Mouse (Mus musculus) intestine, embryonic 15.5 days (tissue): Measurements from ENCODE around the gene Irs2. TPM values are rescaled to one million over a fixed set of nuclear protein-coding genes. Genes with fewer than 3 reads are reported as not detected.

Experiments
- ATAC-seq: fragments of 200-750 bp; cut with Nextera tagmentation; 2 replicates; pipeline ENCODE4 v1.8.0; 2017; ENCODE audit warnings: moderate TSS enrichment, moderate library complexity
- H3K27ac ChIP-seq: fragments of 300-500 bp; sonication (generic); 2 replicates; pipeline ENCODE4 v1.5.1; 2015; ENCODE audit warnings: mild to moderate bottlenecking, inconsistent platforms
- H3K27me3 ChIP-seq: fragments of 300-500 bp; sonication (generic); replicated peaks from 2 replicates; pipeline ENCODE4 v1.6.1; 2015; ENCODE audit warnings: inconsistent platforms
- H3K36me3 ChIP-seq: fragments of 300-500 bp; sonication (generic); 2 replicates; pipeline ENCODE4 v1.6.1; 2015; ENCODE audit warnings: inconsistent platforms
- H3K4me1 ChIP-seq: fragments of 300-500 bp; sonication (generic); replicated peaks from 2 replicates; pipeline ENCODE4 v1.6.1; 2015; ENCODE audit warnings: inconsistent platforms
- H3K4me2 ChIP-seq: fragments of 300-500 bp; sonication (generic); replicated peaks from 2 replicates; pipeline ENCODE4 v1.6.1; 2015; ENCODE audit warnings: mild to moderate bottlenecking, inconsistent platforms
- H3K4me3 ChIP-seq: fragments of 300-500 bp; sonication (generic); replicated peaks from 2 replicates; pipeline ENCODE4 v1.5.1; 2015; ENCODE audit warnings: inconsistent platforms
- H3K9ac ChIP-seq: fragments of 300-500 bp; sonication (generic); 2 replicates; pipeline ENCODE4 v1.6.1; 2015; ENCODE audit warnings: inconsistent platforms
- H3K9me3 ChIP-seq: fragments of 300-500 bp; sonication (generic); 2 replicates; pipeline ENCODE4 v1.6.1; 2016; ENCODE audit warnings: inconsistent platforms
- WGBS: fragments of 180-500 bp; shearing (Covaris S2); methylation state at CpG from one replicate; pipeline ENCODE4 v1.1.7; 2015; 5-methylcytosine and 5-hydroxymethylcytosine counted together
- polyA plus RNA-seq: library from polyadenylated mRNA; unstranded; fragments of >200 nt; fragmentation: Nextera tagmentation; extraction: Ambion mirVana; gene quantifications from 2 replicates; pipeline ENCODE4 v1.2.1, GENCODE M21; 2015

Gene Irs2
- polyA plus RNA-seq, 1 experiment from 2014 or later, result 6.1 TPM

GRCm38 (mm10) chr8:10961989-10962388 is 46.3 kb downstream of the Irs2 start:
- peaks cover 52% of the 10 kb centered on the region for H3K4me1 ChIP-seq
- peak; percentile 76 for ATAC-seq
- H3K27ac ChIP-seq, result peak overlapping the region; percentile 91
- H3K27me3 ChIP-seq, result no peaks in the 10 kb centered on the region
- no peaks in the 10 kb centered on the region for H3K9me3 ChIP-seq
- peak overlapping the region; percentile 44 for H3K4me2 ChIP-seq
- H3K9ac ChIP-seq, result no peak overlapping the region
- H3K36me3 ChIP-seq, result no peaks in the 10 kb centered on the region
- no peak overlapping the region for H3K4me3 ChIP-seq
- WGBS, result 8% methylated on average over 8 of the region's 8 CpGs

DNA sequence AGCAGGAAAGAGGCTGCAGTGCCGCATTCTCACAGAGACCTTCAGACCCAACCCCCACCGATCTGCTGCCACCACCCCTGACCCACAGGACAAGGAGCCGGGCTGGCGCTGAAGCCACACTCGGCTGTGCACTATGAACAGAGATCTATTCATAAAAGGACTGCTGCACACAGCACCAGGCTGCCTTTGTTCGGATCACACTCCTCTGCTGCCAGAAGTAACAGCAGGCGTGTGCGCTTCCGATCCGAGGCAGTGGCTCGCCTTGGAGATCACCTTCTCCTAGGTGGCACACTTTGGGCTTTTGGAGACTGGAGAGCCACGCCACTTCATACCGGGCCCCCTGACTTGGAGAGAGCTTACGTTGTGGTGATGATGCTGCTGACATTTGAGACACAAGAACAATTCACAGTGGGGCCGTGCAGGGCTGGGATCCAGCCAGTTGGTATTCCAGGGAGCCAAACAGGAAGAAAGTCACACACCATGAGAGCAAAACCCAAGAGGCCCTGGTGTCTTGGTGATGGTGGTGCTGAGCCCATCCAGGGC is 47.9 kb downstream of the Irs2 start:
- 33% methylated on average over 15 of the region's 15 CpGs for WGBS
- ATAC-seq, result peak; percentile 21; the same call in 1 of the 2 replicates
- peak overlapping the region; percentile 91; the same call in 1 of the 2 replicates for H3K27ac ChIP-seq
- H3K27me3 ChIP-seq, result no peaks in the 10 kb centered on the region
- no peaks in the 10 kb centered on the region for H3K36me3 ChIP-seq
- H3K9me3 ChIP-seq, result no peaks in the 10 kb centered on the region
- no peak overlapping the region for H3K4me2 ChIP-seq
- peaks cover 43% of the 10 kb centered on the region for H3K4me1 ChIP-seq
- H3K9ac ChIP-seq, result no peak overlapping the region
- no peak overlapping the region for H3K4me3 ChIP-seq

DNA sequence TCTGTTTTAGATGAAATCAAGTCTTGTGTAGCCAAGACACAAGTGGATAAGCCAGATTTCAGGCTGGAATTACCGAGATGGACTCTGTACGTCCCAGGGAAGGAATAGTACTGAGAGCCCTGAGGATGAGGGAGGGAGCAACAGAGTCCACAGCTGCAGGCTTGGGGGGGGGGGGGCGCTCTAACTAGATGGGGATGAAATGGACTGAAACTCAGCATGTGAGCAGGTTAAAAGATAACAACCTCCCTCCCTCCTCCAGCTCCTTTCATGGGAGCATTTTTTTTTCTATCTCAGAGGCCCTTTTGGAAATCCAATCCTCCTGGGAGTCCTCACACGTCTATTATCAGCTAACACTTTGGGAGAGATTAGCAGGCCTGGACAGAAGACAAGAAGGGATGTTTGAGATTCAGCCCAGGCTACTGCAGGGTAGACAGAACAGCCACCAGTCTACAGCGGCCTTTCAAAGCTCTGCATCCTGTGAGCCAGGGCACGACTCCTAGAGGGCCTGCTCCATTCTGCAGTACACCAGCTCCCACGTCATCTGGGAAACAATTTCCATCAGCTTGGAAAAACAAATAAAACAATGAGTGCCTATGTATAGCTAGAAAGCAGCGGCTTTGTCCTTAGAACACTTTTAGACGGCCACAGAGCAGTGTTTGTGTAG is 50.8 kb downstream of the Irs2 start:
- no peak for ATAC-seq

GRCm38 (mm10) chr8:10953346-10954053 is 54.8 kb downstream of the Irs2 start:
- no peak overlapping the region for H3K27ac ChIP-seq

More for the DNA sequence above, 50.8 kb downstream of the Irs2 start:
- H3K4me3 ChIP-seq, result no peak overlapping the region
- H3K4me1 ChIP-seq, result peaks cover 33% of the 10 kb centered on the region
- no peaks in the 10 kb centered on the region for H3K36me3 ChIP-seq
- no peaks in the 10 kb centered on the region for H3K27me3 ChIP-seq
- 0 out of 2 replicates have a peak overlapping the region, but pooled peaks have one; percentile 49 for H3K27ac ChIP-seq
- no peak overlapping the region for H3K9ac ChIP-seq
- no peaks in the 10 kb centered on the region for H3K9me3 ChIP-seq
- WGBS, result 43% methylated on average over 9 of the region's 9 CpGs
- no peak overlapping the region for H3K4me2 ChIP-seq

GRCm38 (mm10) chr8:10952706-10953105 is 55.6 kb downstream of the Irs2 start:
- ATAC-seq, result no peak
- no peak overlapping the region for H3K27ac ChIP-seq
- no peak overlapping the region for H3K4me3 ChIP-seq
- H3K9me3 ChIP-seq, result no peaks in the 10 kb centered on the region
- no peaks in the 10 kb centered on the region for H3K27me3 ChIP-seq
- H3K4me2 ChIP-seq, result no peak overlapping the region
- H3K9ac ChIP-seq, result no peak overlapping the region
- H3K4me1 ChIP-seq, result peaks cover 9% of the 10 kb centered on the region; the same call in 1 of the 2 replicates
- H3K36me3 ChIP-seq, result no peaks in the 10 kb centered on the region
- 54% methylated on average over 5 of the region's 5 CpGs for WGBS

More at GRCm38 (mm10) chr8:10953346-10954053, 54.8 kb downstream of the Irs2 start:
- no peaks in the 10 kb centered on the region for H3K27me3 ChIP-seq
- peaks cover 9% of the 10 kb centered on the region; the same call in 1 of the 2 replicates for H3K4me1 ChIP-seq
- WGBS, result 21% methylated on average over 11 of the region's 11 CpGs
- H3K9me3 ChIP-seq, result no peaks in the 10 kb centered on the region
- no peak overlapping the region for H3K4me2 ChIP-seq
- peak; percentile 78 for ATAC-seq
- no peaks in the 10 kb centered on the region for H3K36me3 ChIP-seq
- no peak overlapping the region for H3K4me3 ChIP-seq
- no peak overlapping the region for H3K9ac ChIP-seq

DNA sequence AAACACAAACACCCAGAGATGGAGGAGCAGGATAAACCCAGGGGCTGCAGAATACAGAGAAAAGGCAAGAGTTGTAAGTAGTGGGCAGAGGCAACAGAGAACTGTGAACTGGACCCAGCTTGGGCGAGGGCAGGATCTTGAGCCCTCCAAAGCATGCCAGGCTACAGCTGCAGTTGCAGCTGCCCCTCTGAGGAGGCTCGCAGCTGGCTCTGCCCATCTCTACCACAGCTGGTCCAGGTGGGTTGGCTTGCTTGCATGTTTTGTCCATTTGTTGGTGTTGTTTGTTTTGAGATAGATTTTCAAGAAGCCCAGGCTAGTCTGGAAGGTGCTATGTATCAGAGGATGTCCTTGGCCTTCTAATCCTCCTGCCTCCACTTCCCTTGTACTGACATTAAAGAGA is 56.0 kb downstream of the Irs2 start:
- WGBS, result 85% methylated on average over 2 of the region's 2 CpGs
- no peak overlapping the region for H3K4me3 ChIP-seq
- H3K9ac ChIP-seq, result no peak overlapping the region
- ATAC-seq, result no peak
- H3K27me3 ChIP-seq, result no peaks in the 10 kb centered on the region
- H3K27ac ChIP-seq, result no peak overlapping the region
- no peaks in the 10 kb centered on the region for H3K9me3 ChIP-seq
- H3K36me3 ChIP-seq, result no peaks in the 10 kb centered on the region
- H3K4me1 ChIP-seq, result peaks cover 8% of the 10 kb centered on the region; the same call in 1 of the 2 replicates
- no peak overlapping the region for H3K4me2 ChIP-seq

DNA sequence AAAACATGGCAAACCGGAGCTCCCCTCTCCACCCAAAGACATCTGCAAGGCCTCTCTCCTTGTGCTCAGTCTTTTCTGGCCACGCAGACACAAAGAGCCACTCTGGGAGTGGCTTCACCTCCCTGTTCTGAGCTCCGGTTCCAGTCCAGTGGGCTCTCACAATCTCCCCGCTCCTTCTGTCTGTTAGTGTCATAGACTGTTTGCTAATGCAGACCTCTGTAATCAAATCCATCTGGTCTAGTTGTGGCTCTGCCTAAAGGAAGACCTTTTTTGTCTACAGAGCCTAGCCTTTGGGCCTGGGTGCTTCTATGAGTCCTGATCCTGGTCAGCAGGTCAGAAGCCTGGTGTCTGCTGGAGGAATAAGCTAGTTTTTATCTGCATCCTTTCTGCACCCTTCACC is 56.7 kb downstream of the Irs2 start:
- WGBS, result 76% methylated on average over 4 of the region's 4 CpGs
- H3K36me3 ChIP-seq, result no peaks in the 10 kb centered on the region
- ATAC-seq, result no peak
- no peak overlapping the region for H3K9ac ChIP-seq
- H3K27ac ChIP-seq, result no peak overlapping the region
- peaks cover 10% of the 10 kb centered on the region for H3K4me1 ChIP-seq
- no peak overlapping the region for H3K4me3 ChIP-seq
- H3K4me2 ChIP-seq, result no peak overlapping the region
- H3K9me3 ChIP-seq, result no peaks in the 10 kb centered on the region
- H3K27me3 ChIP-seq, result no peaks in the 10 kb centered on the region

DNA sequence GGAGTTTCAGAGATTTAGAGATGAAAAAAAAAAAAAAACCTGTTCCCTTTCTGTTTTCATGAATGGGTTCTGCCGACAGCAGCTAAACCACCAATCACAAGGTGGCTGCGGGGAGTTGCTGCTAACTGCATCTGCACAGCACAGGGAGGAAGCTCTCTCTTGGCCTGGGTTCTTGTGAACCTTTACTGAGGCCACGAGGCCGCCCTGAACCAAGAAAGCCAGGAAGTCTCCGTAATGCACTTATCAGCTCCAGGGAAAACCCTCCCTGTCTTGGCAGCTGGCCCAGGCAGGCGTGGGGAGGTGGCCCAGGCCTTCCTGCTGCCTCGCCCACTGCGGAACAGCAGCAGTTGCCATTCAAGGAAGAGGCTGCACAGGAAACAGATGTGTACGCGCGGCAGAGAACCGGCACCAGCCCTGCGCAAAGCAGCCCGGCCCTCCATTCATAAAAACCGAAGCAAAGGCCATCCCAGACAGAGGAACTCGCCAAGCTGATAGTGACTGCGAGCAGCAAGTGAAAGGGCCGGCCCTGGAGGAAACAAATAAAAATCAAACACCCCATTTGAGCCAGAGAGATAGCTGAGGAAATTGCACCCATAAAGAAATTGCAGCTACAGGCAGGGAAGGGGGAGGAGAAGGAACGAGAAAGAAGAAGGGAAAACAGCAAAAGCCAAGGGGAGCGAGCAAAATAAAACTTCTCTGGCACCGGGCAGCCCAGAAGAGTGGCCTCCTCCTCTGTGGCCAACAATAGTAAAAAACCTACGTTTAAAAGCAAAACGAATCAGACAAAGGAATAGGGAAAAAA is 62.1 kb downstream of the Irs2 start:
- peak overlapping the region; percentile 42 for H3K4me2 ChIP-seq
- H3K27me3 ChIP-seq, result no peaks in the 10 kb centered on the region; the same call in 1 of the 2 replicates
- H3K27ac ChIP-seq, result peak overlapping the region; percentile 67
- H3K4me1 ChIP-seq, result peaks cover 23% of the 10 kb centered on the region
- ATAC-seq, result peak; percentile 97
- WGBS, result 1% methylated on average over 23 of the region's 23 CpGs
- H3K36me3 ChIP-seq, result no peaks in the 10 kb centered on the region
- no peaks in the 10 kb centered on the region for H3K9me3 ChIP-seq
- 0 out of 2 replicates have a peak overlapping the region, but pooled peaks have one; percentile 3 for H3K4me3 ChIP-seq
- H3K9ac ChIP-seq, result 0 out of 2 replicates have a peak overlapping the region, but pooled peaks have one; percentile 1

GRCm38 (mm10) chr8:10945490-10945889 is 62.8 kb downstream of the Irs2 start:
- Histone ChIP-seq H3K4me2 (peak overlapping the region; percentile 42), H3K4me1 (peaks cover 23% of the 10 kb centered on the region), H3K4me3 (no peak overlapping the region), H3K36me3 (no peaks in the 10 kb centered on the region), H3K9me3 (no peaks in the 10 kb centered on the region), H3K9ac (no peak overlapping the region), H3K27ac (peak overlapping the region; percentile 67), H3K27me3 (no peaks in the 10 kb centered on the region; the same call in 1 of the 2 replicates)
- no peak for ATAC-seq
- 78% methylated on average over 2 of the region's 2 CpGs for WGBS

GRCm38 (mm10) chr8:10943314-10944060 is 64.8 kb downstream of the Irs2 start:
- Histone ChIP-seq H3K36me3 (no peaks in the 10 kb centered on the region), H3K4me3 (no peak overlapping the region), H3K9me3 (no peaks in the 10 kb centered on the region), H3K4me1 (peaks cover 23% of the 10 kb centered on the region), H3K4me2 (no peak overlapping the region), H3K9ac (peak overlapping the region; percentile 6; the same call in 1 of the 2 replicates), H3K27me3 (no peaks in the 10 kb centered on the region; the same call in 1 of the 2 replicates), H3K27ac (peak overlapping the region; percentile 70)
- 59% methylated on average over 9 of the region's 9 CpGs for WGBS
- no peak for ATAC-seq

DNA sequence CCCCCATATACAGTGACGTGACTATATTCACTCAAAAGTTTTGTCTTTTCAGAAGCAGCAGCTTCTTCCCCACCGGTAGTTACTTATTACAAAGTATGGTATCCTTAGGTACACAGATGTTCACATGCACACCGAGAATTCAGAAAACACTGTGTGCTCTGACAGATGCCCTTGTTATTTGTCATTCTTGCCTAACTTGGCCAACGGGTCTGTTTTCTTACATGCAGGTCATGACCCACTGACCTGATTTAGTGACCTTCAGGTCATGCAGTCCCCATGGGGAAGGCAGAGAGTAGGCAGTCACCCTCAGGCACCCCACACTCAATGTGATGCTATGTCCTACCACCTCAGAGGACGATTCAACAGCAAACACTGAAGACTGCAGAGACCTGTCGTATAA is 68.4 kb downstream of the Irs2 start:
- peaks cover 21% of the 10 kb centered on the region for H3K4me1 ChIP-seq
- H3K9ac ChIP-seq, result no peak overlapping the region
- ATAC-seq, result no peak
- H3K27me3 ChIP-seq, result no peaks in the 10 kb centered on the region; the same call in 1 of the 2 replicates
- H3K4me2 ChIP-seq, result no peak overlapping the region
- no peaks in the 10 kb centered on the region for H3K36me3 ChIP-seq
- H3K9me3 ChIP-seq, result no peaks in the 10 kb centered on the region
- no peak overlapping the region for H3K4me3 ChIP-seq
- 52% methylated on average over 6 of the region's 6 CpGs for WGBS
- H3K27ac ChIP-seq, result no peak overlapping the region
